8 mouse cellular contexts compared by ENCODE assay signal in genomic region chr12:100520794-100521186, GRCm38 (mm10). TPM values are rescaled to one million over a fixed set of nuclear protein-coding genes. Genes with fewer than 3 reads are reported as not detected.
DNase-seq lines count a peak whose midpoint lies in the region; ATAC-seq lines count a peak whose summit lies in the region.

Gene Ttc7b (minus strand): TSS chr12:100520826.

- H3K36me3 ChIP-seq in hindbrain, embryonic 14.5 days (replicated peaks; ENCODE audit: control insufficient read depth, insufficient read depth): no peaks in the 10 kb centered on the region
- H3K36me3 ChIP-seq in macrophage (ENCODE audit: inconsistent target): no peaks in the 10 kb centered on the region

- H3K79me2 ChIP-seq in macrophage (ENCODE audit: inconsistent target): peaks cover 44% of the 10 kb centered on the region

- peak within 1 kb of the TSS; percentile 86 for H3K27ac ChIP-seq in hindbrain, embryonic 14.5 days
- H3K27ac ChIP-seq in macrophage: peak within 1 kb of the TSS; percentile 59

- no peaks in the 10 kb centered on the region for H3K27me3 ChIP-seq in hindbrain, embryonic 14.5 days (ENCODE audit: control insufficient read depth, insufficient read depth, low read length)

- peak within 1 kb of the TSS; percentile 91 for H3K4me3 ChIP-seq in hindbrain, embryonic 14.5 days (replicated peaks; ENCODE audit: low read length)
- peak within 1 kb of the TSS; percentile 67 for H3K4me3 ChIP-seq in macrophage (ENCODE audit: inconsistent target)

- 3% methylated on average over 32 of the region's 42 CpGs for WGBS in hindbrain, embryonic 14.5 days
- WGBS in macrophage (ENCODE audit: missing documents): 4% methylated on average over 36 of the region's 42 CpGs

- H3K9ac ChIP-seq in hindbrain, embryonic 14.5 days: peak within 1 kb of the TSS; percentile 99

- DNase-seq in ovary, postnatal 36 days (ENCODE audit: low spot score): peak; percentile 73
- DNase-seq in ovary, adult 18-20 months (ENCODE audit: low spot score): no peak
- DNase-seq in cerebellum, adult 9-10 months: peak; percentile 69
- peak; percentile 39 to 50 for DNase-seq in gastrocnemius, adult 8-10 months (ENCODE audit: low spot score in 2 of 2)
- peak; percentile 45 for DNase-seq in hindbrain, embryonic 14.5 days (ENCODE audit: low spot score)
- DNase-seq in left cerebral cortex, adult 8-10 months (ENCODE audit: low spot score in 2 of 2): peak in 1 of 2 experiments; percentile 39
- DNase-seq in right cerebral cortex, postnatal 25 days: peak; percentile 68

- H3K4me1 ChIP-seq in hindbrain, embryonic 14.5 days (replicated peaks; ENCODE audit: control insufficient read depth, insufficient read depth, low read length): peaks cover 13% of the 10 kb centered on the region

- peak; percentile 78 for ATAC-seq in hindbrain, embryonic 14.5 days (ENCODE audit: low FRiP score)

- peak within 1 kb of the TSS; percentile 70 for H3K4me2 ChIP-seq in hindbrain, embryonic 14.5 days (replicated peaks)

- H3K9me3 ChIP-seq in hindbrain, embryonic 14.5 days (ENCODE audit: control insufficient read depth, low read length): no peaks in the 10 kb centered on the region

RNA-seq across cellular contexts. Expression of gene Ttc7b, which starts in this region (rescaled TPM):
- total RNA-seq in gastrocnemius, adult 8-10 months (2022): 100 to 1,000 TPM; 134 to 191 (median 150) TPM
- 12.2 and 12.4 TPM in 2 replicates for polyA plus RNA-seq in hindbrain, embryonic 14.5 days (2014; fragmentation: Nextera tagmentation; extraction: Ambion mirVana)
- total RNA-seq in left cerebral cortex, adult 8-10 months (2022): 100 to 1,000 TPM; 197 to 225 (median 213) TPM
- total RNA-seq in macrophage (2018; cell fraction: chromatin; rRNA removed): 100 to 1,000 TPM in 17 of 26 experiments, 10 to 100 TPM in 9; 75.1 to 195 (median 117) TPM
- 10 to 100 TPM; 21.3 to 44.4 (median 32.3) TPM for total RNA-seq in macrophage (2018; cell fraction: cytosol; rRNA removed)
- 100 to 1,000 TPM in 5 of 26 experiments, 10 to 100 TPM in 21; 40.5 to 130 (median 63.7) TPM for total RNA-seq in macrophage (2018; cell fraction: nucleus; rRNA removed)
- 21.7 to 32.3 TPM (median 29.4 TPM) in 3 replicates for polyA plus RNA-seq in macrophage (2018)
